Mouse (Mus musculus): ENCODE results near the gene Plekhs1. TPM values are rescaled to one million over a fixed set of nuclear protein-coding genes. Genes with fewer than 3 reads are reported as not detected.

Gene Plekhs1
- total RNA-seq (2014; rRNA removed) (0.14 and 0.15 TPM in 2 replicates), polyA plus RNA-seq (2015; fragmentation: Nextera tagmentation; extraction: Ambion mirVana) (0.28 and 0.29 TPM in 2 replicates)

GRCm38 (mm10) chr19:56461522-56462101, at the start of gene Plekhs1:
Gene Plekhs1 (plus strand): TSS chr19:56461640.
- Histone ChIP-seq H3K27me3 (ENCODE audit: insufficient read depth, low read length) (no peaks in the 10 kb centered on the region), H3K4me1 (ENCODE audit: insufficient read depth) (no peaks in the 10 kb centered on the region), H3K4me2 (ENCODE audit: low read depth) (no peak within 1 kb of the TSS), H3K9ac (no peak within 1 kb of the TSS), H3K36me3 (ENCODE audit: insufficient read depth) (no peaks in the 10 kb centered on the region), H3K9me3 (ENCODE audit: low read length) (no peaks in the 10 kb centered on the region), H3K27ac (ENCODE audit: low read depth, low read length) (no peak within 1 kb of the TSS), H3K4me3 (ENCODE audit: low read depth, low read length) (no peak within 1 kb of the TSS)
- WGBS = 42% methylated on average over 10 of the region's 10 CpGs
- ATAC-seq (no peak), DNase-seq (no peak)
- no peak for TF ChIP-seq CTCF (IDR thresholded peaks at IDR 0.05; ENCODE audit: low read depth)

GRCm38 (mm10) chr19:56418404-56418803, 43.0 kb upstream of the Plekhs1 start:
- ATAC-seq = no peak
- no peak overlapping the region for H3K4me3 ChIP-seq (ENCODE audit: low read depth, low read length)
- H3K4me2 ChIP-seq (ENCODE audit: low read depth) = no peak overlapping the region
- no peaks in the 10 kb centered on the region for H3K36me3 ChIP-seq (ENCODE audit: insufficient read depth)
- H3K4me1 ChIP-seq (ENCODE audit: insufficient read depth) = no peaks in the 10 kb centered on the region
- no peak overlapping the region for H3K27ac ChIP-seq (ENCODE audit: low read depth, low read length)
- 67% methylated on average over 4 of the region's 4 CpGs for WGBS
- H3K27me3 ChIP-seq (ENCODE audit: insufficient read depth, low read length) = no peaks in the 10 kb centered on the region
- DNase-seq = no peak
- no peak overlapping the region for H3K9ac ChIP-seq
- no peak for TF ChIP-seq CTCF (IDR thresholded peaks at IDR 0.05; ENCODE audit: low read depth)
- H3K9me3 ChIP-seq (ENCODE audit: low read length) = no peaks in the 10 kb centered on the region

GRCm38 (mm10) chr19:56419452-56419851, 42.0 kb upstream of the Plekhs1 start:
- DNase-seq (no peak), ATAC-seq (no peak)
- 76% methylated on average over 9 of the region's 9 CpGs for WGBS
- TF ChIP-seq CTCF (IDR thresholded peaks at IDR 0.05; ENCODE audit: low read depth) = no peak
- Histone ChIP-seq H3K4me3 (ENCODE audit: low read depth, low read length) (no peak overlapping the region), H3K27ac (ENCODE audit: low read depth, low read length) (no peak overlapping the region), H3K36me3 (ENCODE audit: insufficient read depth) (no peaks in the 10 kb centered on the region), H3K9ac (no peak overlapping the region), H3K4me1 (ENCODE audit: insufficient read depth) (no peaks in the 10 kb centered on the region), H3K27me3 (ENCODE audit: insufficient read depth, low read length) (no peaks in the 10 kb centered on the region), H3K9me3 (ENCODE audit: low read length) (no peaks in the 10 kb centered on the region), H3K4me2 (ENCODE audit: low read depth) (no peak overlapping the region)

GRCm38 (mm10) chr19:56420345-56420744, 41.1 kb upstream of the Plekhs1 start:
- H3K4me3 ChIP-seq (ENCODE audit: low read depth, low read length) = no peak overlapping the region
- WGBS = 93% methylated on average over 3 of the region's 3 CpGs
- ATAC-seq (no peak), DNase-seq (no peak)
- no peaks in the 10 kb centered on the region for H3K36me3 ChIP-seq (ENCODE audit: insufficient read depth)
- no peaks in the 10 kb centered on the region for H3K27me3 ChIP-seq (ENCODE audit: insufficient read depth, low read length)
- H3K9me3 ChIP-seq (ENCODE audit: low read length) = no peaks in the 10 kb centered on the region
- H3K4me2 ChIP-seq (ENCODE audit: low read depth) = no peak overlapping the region
- H3K27ac ChIP-seq (ENCODE audit: low read depth, low read length) = no peak overlapping the region
- no peaks in the 10 kb centered on the region for H3K4me1 ChIP-seq (ENCODE audit: insufficient read depth)
- TF ChIP-seq CTCF (IDR thresholded peaks at IDR 0.05; ENCODE audit: low read depth) = no peak
- no peak overlapping the region for H3K9ac ChIP-seq

- 30% methylated on average over 14 of the region's 14 CpGs for WGBS
- Histone ChIP-seq H3K4me3 (ENCODE audit: low read depth, low read length) (no peak overlapping the region), H3K27ac (ENCODE audit: low read depth, low read length) (no peak overlapping the region), H3K9ac (no peak overlapping the region), H3K27me3 (ENCODE audit: insufficient read depth, low read length) (no peaks in the 10 kb centered on the region), H3K36me3 (ENCODE audit: insufficient read depth) (no peaks in the 10 kb centered on the region), H3K9me3 (ENCODE audit: low read length) (no peaks in the 10 kb centered on the region), H3K4me1 (ENCODE audit: insufficient read depth) (0 out of 2 replicates have a peak, but pooled peaks cover 4% of the 10 kb centered on the region), H3K4me2 (ENCODE audit: low read depth) (no peak overlapping the region)
- DNase-seq = peak; percentile 87
- TF ChIP-seq CTCF (IDR thresholded peaks at IDR 0.05; ENCODE audit: low read depth) = peak; percentile 88
- ATAC-seq = peak; percentile 79
Observed at GRCm38 (mm10) chr19:56422476-56423338, 38.7 kb upstream of the Plekhs1 start.

GRCm38 (mm10) chr19:56423370-56423769, 38.1 kb upstream of the Plekhs1 start:
- 52% methylated on average over 12 of the region's 12 CpGs for WGBS

More at GRCm38 (mm10) chr19:56423370-56423769, 38.1 kb upstream of the Plekhs1 start:
- Histone ChIP-seq H3K4me2 (ENCODE audit: low read depth) (no peak overlapping the region), H3K9me3 (ENCODE audit: low read length) (no peaks in the 10 kb centered on the region), H3K4me1 (ENCODE audit: insufficient read depth) (0 out of 2 replicates have a peak, but pooled peaks cover 4% of the 10 kb centered on the region), H3K4me3 (ENCODE audit: low read depth, low read length) (no peak overlapping the region), H3K9ac (no peak overlapping the region), H3K36me3 (ENCODE audit: insufficient read depth) (no peaks in the 10 kb centered on the region), H3K27ac (ENCODE audit: low read depth, low read length) (no peak overlapping the region), H3K27me3 (ENCODE audit: insufficient read depth, low read length) (no peaks in the 10 kb centered on the region)
- ATAC-seq = peak; percentile 42
- no peak for TF ChIP-seq CTCF (IDR thresholded peaks at IDR 0.05; ENCODE audit: low read depth)
- DNase-seq = no peak

All from forebrain, postnatal 0 days (tissue).